Mouse (Mus musculus) cerebellum, adult 18-20 months (tissue): Measurements from ENCODE around the gene Gadd45gip1.
A peak's percentile ranks its signal among the peaks of the same experiment; 100 is the strongest.
"Not testable (repeated sequence)": the region's sequence is repeated elsewhere in the genome, so short reads cannot be mapped to it uniquely, and the experiment has no call there.

ENCODE experiments used
- DNase-seq, 2 experiments: peaks; one replicate each; pipeline ENCODE4 v3.0.0; 2021

Gene Gadd45gip1

GRCm38 (mm10) chr8:84797256-84797797, 34.0 kb upstream of the Gadd45gip1 start:
- peak; percentile 22 to 33 for DNase-seq

- DNase-seq = peak; percentile 20 to 41
Observed at GRCm38 (mm10) chr8:84797971-84798370, 33.4 kb upstream of the Gadd45gip1 start.

GRCm38 (mm10) chr8:84798446-84799135, 32.7 kb upstream of the Gadd45gip1 start:
- DNase-seq = peak; percentile 24 to 60

GRCm38 (mm10) chr8:84799136-84799931, 32.0 kb upstream of the Gadd45gip1 start:
- DNase-seq = peak; percentile 65 to 80

GRCm38 (mm10) chr8:84799999-84800831, 31.1 kb upstream of the Gadd45gip1 start, which contains the start of gene Nfix:
TSS of gene Nfix (minus strand) at chr8:84800344.
- DNase-seq = peak; percentile 64 to 81

GRCm38 (mm10) chr8:84806031-84806430, 25.3 kb upstream of the Gadd45gip1 start:
- no peak for DNase-seq

GRCm38 (mm10) chr8:84809109-84809940, 22.0 kb upstream of the Gadd45gip1 start:
- no peak for DNase-seq

GRCm38 (mm10) chr8:84809941-84810280, 21.4 kb upstream of the Gadd45gip1 start:
- no peak for DNase-seq

GRCm38 (mm10) chr8:84810896-84811295, 20.4 kb upstream of the Gadd45gip1 start:
- peak; percentile 91 to 99 for DNase-seq

GRCm38 (mm10) chr8:84811303-84811702, 20.0 kb upstream of the Gadd45gip1 start:
- peak in 1 of 2 experiments; percentile 17 for DNase-seq

GRCm38 (mm10) chr8:84813059-84813458, 18.3 kb upstream of the Gadd45gip1 start:
- DNase-seq = peak; percentile 86 to 93

- no peak for DNase-seq
Observed at GRCm38 (mm10) chr8:84813830-84814229, 17.5 kb upstream of the Gadd45gip1 start.

GRCm38 (mm10) chr8:84814240-84814554, 17.1 kb upstream of the Gadd45gip1 start:
- peak in 1 of 2 experiments; percentile 22 for DNase-seq

- DNase-seq = peak; percentile 58 to 59
Observed at GRCm38 (mm10) chr8:84814555-84815441, 16.5 kb upstream of the Gadd45gip1 start.

GRCm38 (mm10) chr8:84815547-84815946, 15.8 kb upstream of the Gadd45gip1 start:
- peak; percentile 94 to 99 for DNase-seq

GRCm38 (mm10) chr8:84816117-84816516, 15.2 kb upstream of the Gadd45gip1 start:
- peak in 1 of 2 experiments; percentile 26 for DNase-seq

- no peak for DNase-seq
Observed at GRCm38 (mm10) chr8:84822723-84823122, 8.6 kb upstream of the Gadd45gip1 start, which contains the start of gene Dand5. TSS of gene Dand5 (minus strand) at chr8:84822823.

GRCm38 (mm10) chr8:84823653-84824052, 7.7 kb upstream of the Gadd45gip1 start:
- DNase-seq = peak; percentile 78 to 83

GRCm38 (mm10) chr8:84825636-84826035, 5.7 kb upstream of the Gadd45gip1 start:
- DNase-seq = no peak

- not testable (repeated sequence) for DNase-seq
Observed at GRCm38 (mm10) chr8:84826518-84826917, 4.8 kb upstream of the Gadd45gip1 start.
